Mouse (Mus musculus) neural tube, embryonic 11.5 days (tissue): ENCODE data around the gene Colgalt2. TPM values are rescaled to one million over a fixed set of nuclear protein-coding genes. Genes with fewer than 3 reads are reported as not detected.

Experiments used
- ATAC-seq: fragments of 200-750 bp; cut with Nextera tagmentation; 2 replicates; pipeline ENCODE4 v1.8.0; 2017; ENCODE audit warnings: moderate number of reproducible peaks, mild to moderate bottlenecking, moderate TSS enrichment, moderate library complexity; ENCODE audit not compliant: insufficient read depth, low FRiP score, low TSS enrichment
- DNase-seq: peaks from one replicate; pipeline ENCODE4 v3.0.0-alpha.2; 2015; ENCODE audit warnings: low spot score
- H3K27ac ChIP-seq: fragments of 300-500 bp; sonication (generic); 2 replicates; pipeline ENCODE4 v1.5.1; 2014; ENCODE audit warnings: low read depth, mild to moderate bottlenecking, low read length
- H3K27me3 ChIP-seq: fragments of 300-500 bp; sonication (generic); 2 replicates; pipeline ENCODE4 v1.6.1; 2014; ENCODE audit warnings: mild to moderate bottlenecking, low read length, mixed read lengths; ENCODE audit not compliant: control insufficient read depth, insufficient read depth
- H3K36me3 ChIP-seq: fragments of 300-500 bp; sonication (generic); 2 replicates; pipeline ENCODE4 v1.6.1; 2014; ENCODE audit warnings: mild to moderate bottlenecking, low read length, moderate library complexity, mixed read lengths; ENCODE audit not compliant: control insufficient read depth, insufficient read depth
- H3K4me1 ChIP-seq: fragments of 300-500 bp; sonication (generic); 2 replicates; pipeline ENCODE4 v1.6.1; 2014; ENCODE audit warnings: low read length, mixed read lengths; ENCODE audit not compliant: control insufficient read depth, insufficient read depth
- H3K4me2 ChIP-seq: fragments of 300-500 bp; sonication (generic); 2 replicates; pipeline ENCODE4 v1.6.1; 2014; ENCODE audit warnings: low read depth, mild to moderate bottlenecking, moderate library complexity
- H3K4me3 ChIP-seq: fragments of 300-500 bp; sonication (generic); 2 replicates; pipeline ENCODE4 v1.5.1; 2014; ENCODE audit warnings: low read depth, low read length
- H3K9ac ChIP-seq: fragments of 300-500 bp; sonication (generic); 2 replicates; pipeline ENCODE4 v1.6.1; 2014; ENCODE audit warnings: mild to moderate bottlenecking, low read length
- H3K9me3 ChIP-seq: fragments of 300-500 bp; sonication (generic); 2 replicates; pipeline ENCODE4 v1.6.1; 2016; ENCODE audit warnings: low read length; ENCODE audit not compliant: control insufficient read depth
- WGBS: fragments of 180-500 bp; shearing (Covaris S2); extraction: QIAGEN DNeasy Blood & Tissue Kit; methylation state at CpG from one replicate; pipeline ENCODE4 v1.1.7; 2014; 5-methylcytosine and 5-hydroxymethylcytosine counted together
- polyA plus RNA-seq: library from polyadenylated mRNA; unstranded; fragments of >200 nt; fragmentation: Nextera tagmentation; extraction: Ambion mirVana; gene quantifications from 2 replicates; pipeline ENCODE4 v1.2.1, GENCODE M21; 2014

The Colgalt2 gene
- polyA plus RNA-seq, 1 experiment from 2014 or later, result 3.7 TPM

GRCm38 (mm10) chr1:152517057-152517570, 117.5 kb downstream of the Colgalt2 start:
- H3K4me1 ChIP-seq, result no peaks in the 10 kb centered on the region
- WGBS, result 79% methylated on average over 4 of the region's 4 CpGs
- H3K27me3 ChIP-seq, result no peaks in the 10 kb centered on the region
- no peak overlapping the region for H3K27ac ChIP-seq
- no peak for DNase-seq
- no peak for ATAC-seq
- no peak overlapping the region for H3K4me2 ChIP-seq
- no peak overlapping the region for H3K9ac ChIP-seq
- H3K4me3 ChIP-seq, result no peak overlapping the region
- H3K36me3 ChIP-seq, result no peaks in the 10 kb centered on the region; the same call in 1 of the 2 replicates
- H3K9me3 ChIP-seq, result no peaks in the 10 kb centered on the region

GRCm38 (mm10) chr1:152518971-152519370, 119.3 kb downstream of the Colgalt2 start:
- Histone ChIP-seq H3K4me1 (no peaks in the 10 kb centered on the region), H3K4me2 (no peak overlapping the region), H3K4me3 (no peak overlapping the region), H3K36me3 (no peaks in the 10 kb centered on the region; the same call in 1 of the 2 replicates), H3K27ac (no peak overlapping the region), H3K9ac (no peak overlapping the region), H3K9me3 (no peaks in the 10 kb centered on the region), H3K27me3 (no peaks in the 10 kb centered on the region)
- DNase-seq (no peak), ATAC-seq (no peak)
- WGBS, result 93% methylated on average over 8 of the region's 8 CpGs

- H3K4me1 ChIP-seq, result no peaks in the 10 kb centered on the region
- H3K4me3 ChIP-seq, result no peak overlapping the region
- no peak overlapping the region for H3K4me2 ChIP-seq
- peak; percentile 69 for DNase-seq
- peaks cover 2% of the 10 kb centered on the region; the same call in 1 of the 2 replicates for H3K36me3 ChIP-seq
- no peaks in the 10 kb centered on the region for H3K27me3 ChIP-seq
- no peaks in the 10 kb centered on the region for H3K9me3 ChIP-seq
- no peak overlapping the region for H3K27ac ChIP-seq
- no peak for ATAC-seq
- 77% methylated on average over 16 of the region's 16 CpGs for WGBS
- no peak overlapping the region for H3K9ac ChIP-seq
These were observed 121.4 kb downstream of the Colgalt2 start for GRCm38 (mm10) chr1:152520798-152521575.

- DNase-seq (no peak), ATAC-seq (no peak)
- no peak overlapping the region for H3K4me2 ChIP-seq
- H3K9me3 ChIP-seq, result no peaks in the 10 kb centered on the region
- WGBS, result 95% methylated on average over 3 of the region's 3 CpGs
- no peaks in the 10 kb centered on the region for H3K4me1 ChIP-seq
- no peak overlapping the region for H3K27ac ChIP-seq
- no peak overlapping the region for H3K9ac ChIP-seq
- no peaks in the 10 kb centered on the region for H3K27me3 ChIP-seq
- no peak overlapping the region for H3K4me3 ChIP-seq
- peaks cover 2% of the 10 kb centered on the region; the same call in 1 of the 2 replicates for H3K36me3 ChIP-seq
These were observed 122.6 kb downstream of the Colgalt2 start for GRCm38 (mm10) chr1:152522226-152522625.

- no peak overlapping the region for H3K27ac ChIP-seq
- no peak overlapping the region for H3K4me3 ChIP-seq
- 85% methylated on average over 11 of the region's 11 CpGs for WGBS
- no peaks in the 10 kb centered on the region for H3K9me3 ChIP-seq
- ATAC-seq (no peak), DNase-seq (no peak)
- H3K36me3 ChIP-seq, result peaks cover 2% of the 10 kb centered on the region; the same call in 1 of the 2 replicates
- H3K4me1 ChIP-seq, result no peaks in the 10 kb centered on the region
- no peaks in the 10 kb centered on the region for H3K27me3 ChIP-seq
- H3K4me2 ChIP-seq, result no peak overlapping the region
- no peak overlapping the region for H3K9ac ChIP-seq
These were observed 123.7 kb downstream of the Colgalt2 start for GRCm38 (mm10) chr1:152523292-152523691.

- WGBS, result 90% methylated on average over 22 of the region's 22 CpGs
- Histone ChIP-seq H3K9me3 (no peaks in the 10 kb centered on the region), H3K27me3 (no peaks in the 10 kb centered on the region), H3K4me3 (no peak overlapping the region), H3K36me3 (peaks cover 2% of the 10 kb centered on the region; the same call in 1 of the 2 replicates), H3K9ac (no peak overlapping the region), H3K4me2 (no peak overlapping the region), H3K27ac (no peak overlapping the region), H3K4me1 (no peaks in the 10 kb centered on the region)
- DNase-seq (no peak), ATAC-seq (no peak)
These were observed 124.7 kb downstream of the Colgalt2 start for GRCm38 (mm10) chr1:152524098-152524892.

GRCm38 (mm10) chr1:152524987-152525648, 125.5 kb downstream of the Colgalt2 start:
- no peaks in the 10 kb centered on the region for H3K27me3 ChIP-seq
- DNase-seq, result peak; percentile 80
- no peak overlapping the region for H3K27ac ChIP-seq
- no peaks in the 10 kb centered on the region for H3K4me1 ChIP-seq
- peak; percentile 48 for ATAC-seq
- no peak overlapping the region for H3K9ac ChIP-seq
- H3K36me3 ChIP-seq, result peaks cover 2% of the 10 kb centered on the region; the same call in 1 of the 2 replicates
- WGBS, result 28% methylated on average over 6 of the region's 6 CpGs
- H3K9me3 ChIP-seq, result no peaks in the 10 kb centered on the region
- H3K4me3 ChIP-seq, result no peak overlapping the region
- H3K4me2 ChIP-seq, result no peak overlapping the region

- ATAC-seq (no peak), DNase-seq (no peak)
- Histone ChIP-seq H3K4me3 (no peak overlapping the region), H3K27me3 (no peaks in the 10 kb centered on the region), H3K4me2 (no peak overlapping the region), H3K9me3 (no peaks in the 10 kb centered on the region), H3K4me1 (no peaks in the 10 kb centered on the region), H3K27ac (no peak overlapping the region), H3K36me3 (peaks cover 2% of the 10 kb centered on the region; the same call in 1 of the 2 replicates), H3K9ac (no peak overlapping the region)
- 85% methylated on average over 9 of the region's 9 CpGs for WGBS
These were observed 126.5 kb downstream of the Colgalt2 start for GRCm38 (mm10) chr1:152526154-152526553.
